Mouse (Mus musculus) c-Kit-negative CD71-positive TER-119-positive erythroid progenitor cells, embryonic 14.5 days (primary cell): Measurements from ENCODE around the gene Mrtfa.

Experiments
- DNase-seq: peaks from one replicate; pipeline ENCODE4 v3.0.0-alpha.2; 2013; ENCODE audit warnings: low read depth, low spot score

The Mrtfa gene

DNA sequence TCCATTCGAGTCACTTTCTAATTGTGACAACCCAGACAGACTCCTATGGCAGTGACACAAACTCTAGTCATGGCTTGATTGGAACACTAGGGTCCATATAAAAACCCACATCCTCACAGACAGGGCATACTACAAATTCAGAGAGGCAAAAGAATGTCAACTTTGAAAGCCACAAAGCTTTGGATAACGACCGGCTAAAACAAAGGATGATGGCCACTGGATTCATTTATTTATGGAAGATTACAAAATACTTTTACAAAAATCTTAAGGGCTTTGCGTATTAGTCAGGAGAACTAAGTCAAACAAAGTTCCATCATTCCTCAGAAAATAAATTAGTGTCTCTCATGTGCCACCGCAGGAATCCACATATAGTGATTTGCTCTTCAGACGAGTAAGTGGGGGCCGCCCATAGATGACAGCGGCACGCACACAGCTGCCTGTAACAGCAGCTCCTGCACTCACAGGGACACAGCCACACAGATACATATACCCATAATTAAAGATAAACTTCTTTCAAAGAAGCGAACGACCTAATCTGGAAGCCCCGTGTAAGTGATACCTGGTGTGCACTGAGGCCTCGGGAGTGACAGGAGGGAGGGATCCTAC, 88.2 kb downstream of the Mrtfa start:
- no peak for DNase-seq

DNA sequence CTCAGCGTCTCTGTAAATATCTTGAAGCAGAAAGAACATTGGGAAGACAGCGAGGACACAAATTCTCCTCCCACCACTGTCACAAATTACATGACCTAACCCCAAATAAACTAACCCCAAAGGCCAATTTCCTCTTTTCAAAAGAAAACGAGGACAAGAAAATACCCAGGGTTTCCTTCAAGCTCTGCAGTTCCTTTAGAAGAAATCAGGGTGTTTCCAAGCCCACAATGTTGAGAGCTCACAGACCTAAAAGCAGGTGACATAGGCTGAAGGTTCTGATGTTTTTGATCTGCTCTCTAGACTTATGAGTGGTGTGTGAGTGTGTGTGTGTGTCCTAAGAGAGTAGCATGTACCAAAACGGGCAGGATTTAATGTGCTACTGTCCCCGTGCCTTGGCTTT, 89.2 kb downstream of the Mrtfa start:
- DNase-seq = no peak

DNA sequence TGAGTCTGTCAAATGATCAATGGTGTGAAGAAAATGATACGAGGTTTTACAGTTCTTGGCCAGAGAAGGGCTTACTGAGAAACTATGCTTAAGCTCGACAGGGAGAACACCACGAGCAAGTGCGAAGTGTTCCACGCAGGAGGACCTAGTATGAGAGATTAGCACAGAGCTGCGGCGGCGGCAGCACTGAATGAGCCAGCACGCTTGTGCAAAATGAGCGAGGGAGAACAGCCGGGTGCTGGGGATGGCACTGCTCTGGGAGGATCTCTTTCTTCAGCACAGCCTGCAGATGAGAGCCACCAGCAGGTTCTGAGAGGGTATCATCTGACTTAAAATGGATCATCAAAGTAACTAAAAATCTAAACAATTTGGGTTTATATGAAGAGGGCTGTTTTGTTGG, 91.3 kb downstream of the Mrtfa start:
- no peak for DNase-seq

DNA sequence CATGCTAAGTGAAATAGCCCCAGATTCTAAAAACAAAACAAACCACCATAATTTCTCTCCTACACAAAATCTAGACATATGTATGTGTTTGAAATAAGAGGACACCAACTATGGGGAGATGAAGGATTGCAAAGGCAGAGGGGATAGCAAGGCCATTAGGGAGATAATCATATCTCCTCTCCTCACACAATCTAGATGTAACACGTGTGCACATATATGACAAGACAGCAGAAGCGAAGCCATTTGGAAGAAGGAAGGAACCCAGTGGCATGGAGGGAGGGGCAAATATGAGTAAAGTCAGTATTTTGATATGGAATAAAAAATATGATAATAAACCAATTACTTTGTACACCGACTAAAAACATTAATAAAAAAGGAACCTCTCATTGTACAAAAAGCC, 91.9 kb downstream of the Mrtfa start:
- no peak for DNase-seq

DNA sequence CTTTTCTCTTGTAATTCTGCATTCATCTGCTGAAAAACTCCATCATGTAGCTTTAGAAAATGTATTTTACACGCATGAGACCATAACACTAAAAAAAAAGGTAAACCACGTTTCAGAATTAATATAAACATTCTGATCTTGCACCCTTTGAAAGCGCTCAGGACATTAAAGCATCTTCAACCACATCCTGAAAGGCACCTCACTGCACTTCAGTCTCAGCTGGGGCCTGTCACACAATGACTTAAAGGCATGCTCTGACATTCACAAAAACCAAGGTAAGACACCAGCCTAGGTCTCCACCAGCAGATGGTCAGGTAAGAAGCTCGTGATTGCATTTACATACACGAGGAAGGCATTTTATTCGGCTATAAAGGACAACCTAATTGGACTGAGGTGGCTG, 92.7 kb downstream of the Mrtfa start:
- DNase-seq = no peak

DNA sequence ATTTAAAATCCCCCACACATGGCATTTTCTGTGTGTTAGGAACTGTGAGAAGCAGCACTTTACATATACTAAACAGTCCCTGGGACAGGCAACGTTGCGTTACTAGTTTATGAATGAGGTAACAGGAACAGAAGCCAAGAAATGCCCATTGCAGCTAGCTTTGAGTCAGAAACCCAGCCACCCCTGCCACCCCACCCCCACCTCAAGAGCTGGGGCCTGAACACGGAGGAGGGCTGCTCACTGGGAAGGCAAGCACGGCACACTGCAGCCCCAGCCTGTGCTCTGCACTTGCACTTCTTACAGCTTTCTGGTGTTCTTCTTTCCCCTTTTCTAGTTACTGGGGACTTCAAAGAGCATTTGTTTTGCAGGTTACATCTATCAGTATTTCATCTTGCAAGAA, 93.1 kb downstream of the Mrtfa start:
- no peak for DNase-seq

DNA sequence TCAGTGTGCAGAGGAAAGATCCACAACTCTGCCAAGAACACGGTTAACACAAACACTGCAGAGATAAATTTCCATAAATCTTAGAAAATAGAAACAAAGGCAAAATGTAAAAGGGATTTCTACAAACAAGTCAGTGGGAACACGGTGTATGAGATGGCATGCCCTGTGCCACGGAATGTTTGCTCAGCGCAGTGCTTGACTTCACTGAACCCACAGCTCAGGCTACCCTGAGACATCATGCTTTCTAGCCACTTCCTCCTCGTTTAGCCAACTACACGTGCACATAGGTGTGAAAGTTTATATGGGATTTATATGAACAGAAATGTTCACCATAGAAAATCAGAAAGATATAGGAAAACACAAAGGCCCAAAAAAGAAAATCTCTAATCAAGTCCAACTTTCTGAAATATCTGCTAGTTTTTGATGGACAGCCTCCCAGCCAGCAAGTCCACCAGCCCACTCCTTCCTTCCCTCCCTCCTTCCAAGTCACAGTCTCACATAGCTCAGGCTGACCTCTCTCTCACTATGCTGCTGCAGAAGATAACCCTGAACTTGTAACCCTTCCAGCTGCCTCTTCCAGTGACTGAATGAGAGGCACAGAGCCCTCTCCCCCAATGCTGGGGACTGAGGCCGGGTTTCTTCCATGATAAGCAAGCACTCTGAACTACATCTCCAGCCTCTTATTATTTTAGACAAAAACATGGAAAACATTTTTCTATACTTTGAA, 94.1 kb downstream of the Mrtfa start:
- no peak for DNase-seq

DNA sequence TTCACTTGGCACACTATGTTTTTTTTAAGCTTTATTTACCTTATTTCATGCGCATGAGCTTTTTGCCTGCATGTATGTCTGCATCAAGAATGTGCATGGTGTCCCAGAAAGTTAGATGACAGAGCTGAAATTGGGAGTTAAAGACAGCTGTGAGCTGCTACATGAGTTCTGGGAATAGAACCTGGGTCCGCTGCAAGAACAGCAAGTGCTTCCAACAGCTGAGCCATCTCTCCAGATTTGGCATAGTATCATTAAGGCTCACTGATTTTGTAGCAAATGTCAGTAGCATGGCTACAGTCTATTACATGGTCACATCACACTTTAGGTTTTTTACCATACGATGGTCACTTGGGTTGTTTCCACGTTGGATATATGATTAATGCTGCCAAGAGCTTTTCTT, 97.5 kb downstream of the Mrtfa start:
- no peak for DNase-seq

DNA sequence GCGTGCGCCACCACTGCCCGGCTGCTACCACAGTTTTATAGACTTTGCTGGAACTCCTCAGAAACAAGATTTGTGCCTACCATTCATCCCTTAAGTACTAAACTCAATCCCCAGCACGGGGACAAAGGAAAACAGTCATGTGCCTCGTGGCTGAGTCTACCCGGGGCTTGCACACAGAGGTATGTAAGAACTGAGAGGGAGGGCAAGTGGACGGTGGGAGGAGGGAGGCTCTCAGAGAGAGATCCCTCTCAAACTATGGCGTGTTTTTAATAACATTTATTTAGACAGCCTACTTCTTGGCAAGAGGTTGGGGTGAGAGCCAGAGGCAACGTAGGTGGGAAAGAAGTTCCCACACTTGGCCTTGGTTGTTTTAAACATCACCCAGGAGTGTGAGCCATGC, 98.8 kb downstream of the Mrtfa start:
- no peak for DNase-seq

DNA sequence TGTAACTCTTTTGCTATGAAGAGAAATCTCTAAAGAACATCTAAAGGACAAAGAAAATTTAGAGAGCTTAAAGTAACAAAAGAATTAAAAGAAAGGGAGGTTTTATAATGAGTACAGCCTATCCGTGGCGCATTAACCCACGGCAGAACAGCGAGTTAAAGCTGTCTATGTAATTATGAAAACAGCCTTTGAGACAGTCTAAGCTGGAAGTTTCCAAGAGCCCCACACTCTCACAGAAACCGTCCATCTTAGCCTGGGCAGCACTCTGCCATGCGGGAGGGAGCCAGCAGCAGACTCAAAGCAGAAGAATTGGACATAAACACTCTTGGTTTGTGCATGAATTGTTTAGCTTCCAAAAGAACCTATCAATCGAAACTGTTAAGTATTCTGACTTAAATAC, 103.0 kb downstream of the Mrtfa start:
- no peak for DNase-seq

DNA sequence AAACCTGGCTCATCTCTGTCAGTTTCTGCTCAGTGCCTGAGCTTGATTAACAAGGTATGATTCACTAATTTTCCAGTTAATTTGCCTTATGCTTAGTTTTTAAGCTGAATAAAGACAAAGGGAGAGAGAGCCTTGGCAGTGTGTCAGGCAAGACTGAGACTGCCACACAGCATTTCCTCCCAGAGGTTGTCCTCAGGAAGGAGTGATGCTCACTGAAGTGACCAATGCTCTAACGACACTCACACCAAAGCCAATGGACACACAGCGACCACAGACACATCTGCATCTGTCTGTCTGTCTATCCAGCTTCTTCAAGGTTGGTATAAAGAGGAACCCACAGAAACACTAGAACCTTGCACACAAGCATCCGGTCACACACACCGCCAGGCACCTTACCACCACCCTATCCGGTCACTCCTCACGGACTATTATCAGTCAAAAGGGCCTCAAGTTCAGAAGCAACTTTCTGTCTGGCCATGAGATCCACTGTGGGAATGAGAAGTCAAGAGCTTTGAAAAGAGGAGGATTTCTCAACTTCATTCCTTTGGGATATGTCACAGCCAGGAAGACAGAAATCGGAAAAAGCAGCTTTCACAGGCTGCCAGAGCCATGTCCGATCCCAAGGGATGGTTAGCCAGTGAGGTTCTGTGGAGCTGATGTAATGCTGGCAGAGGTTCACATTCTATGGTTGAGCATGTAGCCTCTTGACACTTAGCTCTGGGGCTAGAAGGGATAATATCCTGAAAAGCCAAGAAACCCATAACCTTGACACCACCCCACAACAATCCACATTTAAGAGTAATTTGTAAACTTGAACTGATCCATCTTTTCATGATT, 103.7 kb downstream of the Mrtfa start:
- no peak for DNase-seq

DNA sequence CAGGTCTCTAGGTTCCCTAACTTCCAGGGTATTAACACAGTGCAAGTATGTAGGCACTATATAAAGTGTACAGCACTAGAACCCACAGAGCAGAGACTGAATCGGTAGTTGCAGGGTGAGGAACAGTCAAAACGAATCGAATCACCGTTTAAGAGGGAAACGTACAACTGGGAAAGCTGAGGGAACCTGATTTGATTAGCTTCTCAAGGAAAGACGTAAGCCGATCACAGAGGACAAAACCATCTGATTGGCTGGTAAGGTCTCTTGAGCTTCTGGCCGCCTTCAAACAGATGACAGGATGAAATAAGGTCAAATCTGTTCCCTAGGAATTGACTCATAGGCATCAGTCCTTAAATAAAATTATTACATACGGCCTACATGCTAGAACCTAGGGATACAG, 106.7 kb downstream of the Mrtfa start:
- no peak for DNase-seq

DNA sequence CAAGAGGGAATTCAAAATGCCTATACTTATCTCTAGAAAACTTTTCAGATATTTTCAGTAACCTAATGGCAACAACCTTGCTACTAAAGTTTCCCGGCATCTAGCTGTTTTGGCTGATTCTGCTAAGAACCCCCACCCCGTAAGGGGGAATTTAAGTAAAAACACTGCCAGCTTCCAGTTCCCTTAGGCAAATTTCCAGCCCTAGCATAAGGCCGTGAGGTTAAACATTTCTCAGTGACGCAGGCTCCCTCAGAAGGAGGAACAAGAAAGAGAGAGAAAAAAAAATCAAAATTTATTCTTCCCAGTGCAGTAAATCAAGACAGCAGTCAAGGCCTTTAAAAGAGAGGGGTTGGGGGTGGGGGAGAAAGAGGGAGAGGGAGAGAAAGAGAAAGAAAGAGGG, 107.3 kb downstream of the Mrtfa start:
- no peak for DNase-seq

DNA sequence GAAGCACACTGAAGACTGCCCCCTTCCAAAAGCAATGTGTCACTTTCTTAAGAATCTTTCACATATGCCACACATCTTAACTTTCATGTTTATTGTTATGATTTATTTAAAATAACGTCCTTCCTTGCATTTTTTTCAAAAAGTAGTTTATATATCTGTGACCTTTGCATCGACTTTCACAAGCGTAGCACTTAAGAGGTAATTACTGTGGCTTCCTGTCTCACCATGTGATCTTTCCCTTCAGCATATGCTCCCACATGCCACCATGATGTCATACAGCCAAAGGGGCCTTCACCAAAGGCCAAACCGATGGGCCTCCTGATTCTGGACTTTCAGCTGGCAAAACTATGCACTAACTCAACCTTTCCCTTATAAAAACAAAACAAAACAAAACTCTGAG, 109.3 kb downstream of the Mrtfa start:
- DNase-seq = no peak

DNA sequence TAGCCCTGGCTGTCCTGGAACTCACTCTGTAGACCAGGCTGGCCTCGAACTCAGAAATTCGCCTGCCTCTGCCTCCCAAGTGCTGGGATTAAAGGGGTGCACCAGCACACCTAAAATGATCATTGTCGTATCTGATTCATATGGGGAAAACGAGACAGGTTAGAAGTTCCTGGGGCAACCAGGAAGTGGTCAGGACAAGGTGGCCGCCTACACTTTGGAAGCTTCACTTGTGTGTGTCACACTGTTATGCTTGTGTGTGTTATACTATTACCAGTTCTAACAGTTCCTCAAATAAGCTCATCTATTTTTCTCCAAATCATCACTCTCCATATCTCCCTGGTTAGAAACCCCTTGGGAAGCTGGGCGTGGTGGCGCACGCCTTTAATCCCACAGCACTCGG, 110.2 kb downstream of the Mrtfa start:
- DNase-seq = no peak

DNA sequence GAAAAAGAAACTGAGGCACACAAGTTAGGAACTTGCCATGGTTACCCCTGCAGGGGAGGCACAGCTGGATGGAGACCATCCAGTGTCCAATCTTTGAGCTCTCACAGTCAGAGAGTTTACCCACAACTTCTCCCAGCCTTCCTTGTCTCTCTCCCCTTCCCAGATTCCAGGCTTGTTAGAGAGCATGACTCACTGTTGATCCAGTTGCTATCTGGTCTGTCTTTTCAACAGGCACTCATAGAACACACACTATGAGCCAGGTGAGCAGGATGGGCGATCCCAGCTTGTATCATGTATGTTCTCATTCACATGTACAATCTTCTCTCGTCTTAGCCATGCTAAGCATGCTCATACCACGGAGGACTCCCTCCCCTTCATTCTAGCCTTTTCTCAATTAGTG, 111.3 kb downstream of the Mrtfa start:
- DNase-seq = no peak

DNA sequence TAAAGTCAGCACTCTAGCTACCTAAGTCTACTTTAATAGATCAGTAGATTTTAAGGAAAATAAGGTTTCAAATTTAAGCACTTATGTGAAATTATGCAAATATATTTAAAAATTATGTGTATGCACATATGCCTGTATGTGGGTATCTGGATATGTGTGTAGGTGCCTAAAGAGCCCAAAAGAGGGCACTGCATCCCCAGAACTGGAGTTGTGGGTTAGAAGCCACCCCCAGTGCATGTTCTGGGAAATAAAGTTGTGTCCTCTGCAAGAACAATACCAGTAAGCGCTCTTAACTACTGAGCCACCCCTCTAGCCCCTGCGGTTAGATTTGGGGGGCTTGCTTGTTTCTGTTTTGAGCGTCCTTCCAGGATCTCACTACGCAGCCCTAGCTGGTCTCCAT, 113.0 kb downstream of the Mrtfa start:
- DNase-seq = no peak

DNA sequence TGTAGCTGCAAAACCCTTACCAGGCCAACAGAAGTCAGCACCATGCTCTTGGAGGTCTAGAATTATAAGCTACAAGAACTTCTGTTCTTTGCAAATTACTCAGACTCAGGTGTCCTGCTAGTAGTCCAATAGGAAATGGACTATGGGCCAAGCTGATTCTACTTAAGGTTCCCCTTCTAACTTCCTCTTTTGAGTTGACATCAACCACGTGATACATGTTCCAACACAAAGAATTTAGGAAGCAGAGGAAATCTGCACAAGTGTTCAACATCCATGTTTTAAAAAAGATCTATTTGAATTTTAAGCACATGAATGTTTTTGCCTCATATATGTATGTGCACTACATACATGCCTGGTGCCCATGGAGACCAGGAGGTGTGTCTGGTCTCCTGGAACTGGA, 116.0 kb downstream of the Mrtfa start:
- DNase-seq = no peak

DNA sequence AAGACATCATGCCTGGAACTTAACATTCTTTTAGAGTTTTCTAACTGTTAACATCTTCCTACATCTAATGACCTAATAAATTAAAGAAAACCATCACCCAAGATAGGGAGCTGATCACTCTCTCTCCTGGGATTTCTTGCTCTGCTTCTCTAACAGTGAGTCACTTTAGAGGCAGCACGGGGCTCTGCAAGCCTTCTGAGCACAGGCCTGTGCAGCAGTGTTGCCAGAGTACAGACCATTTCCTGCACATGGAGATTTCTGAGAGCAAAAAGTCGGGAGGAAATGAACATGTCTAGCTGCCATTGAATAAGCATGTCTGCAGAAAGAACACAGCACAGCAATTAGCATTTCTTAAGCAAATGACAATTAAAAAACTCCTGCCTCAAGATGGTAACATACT, 116.8 kb downstream of the Mrtfa start:
- DNase-seq = no peak

DNA sequence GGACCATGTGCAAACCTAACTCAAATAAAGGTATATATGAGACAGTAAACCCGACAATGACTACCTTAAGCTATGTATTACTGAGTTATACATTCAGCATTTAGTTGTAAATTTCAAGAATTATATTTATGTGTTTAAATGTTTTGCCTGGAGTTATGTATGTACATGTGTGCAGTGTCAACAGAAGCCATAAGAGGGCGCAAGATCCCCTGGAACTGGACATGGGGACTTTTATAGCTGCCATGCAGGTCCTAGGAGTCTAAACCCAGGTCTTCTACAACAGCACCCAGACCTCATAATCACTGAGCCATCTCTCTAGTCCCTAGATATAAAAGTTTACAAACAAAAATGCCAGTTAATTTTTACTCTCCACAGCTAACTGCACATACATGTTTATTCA, 117.8 kb downstream of the Mrtfa start:
- no peak for DNase-seq

DNA sequence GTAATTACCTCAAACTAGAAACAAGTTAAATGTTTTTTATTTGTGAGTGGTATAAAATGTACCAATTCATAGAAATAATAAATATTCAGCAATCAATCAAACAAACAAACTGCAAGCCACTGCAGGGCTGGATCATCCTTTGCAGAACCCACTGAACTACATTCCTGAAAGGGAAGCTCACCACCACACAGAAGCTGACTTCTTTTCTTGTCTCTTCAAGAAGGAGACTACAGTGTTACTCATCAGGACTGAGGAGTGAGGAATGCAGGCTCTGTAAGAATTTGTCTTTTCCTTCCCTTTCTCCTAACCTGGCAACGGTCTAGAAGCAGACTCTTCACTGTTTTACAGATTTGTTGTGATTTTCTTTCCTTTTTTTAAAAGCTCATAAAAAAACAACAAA, 120.1 kb downstream of the Mrtfa start:
- DNase-seq = no peak

DNA sequence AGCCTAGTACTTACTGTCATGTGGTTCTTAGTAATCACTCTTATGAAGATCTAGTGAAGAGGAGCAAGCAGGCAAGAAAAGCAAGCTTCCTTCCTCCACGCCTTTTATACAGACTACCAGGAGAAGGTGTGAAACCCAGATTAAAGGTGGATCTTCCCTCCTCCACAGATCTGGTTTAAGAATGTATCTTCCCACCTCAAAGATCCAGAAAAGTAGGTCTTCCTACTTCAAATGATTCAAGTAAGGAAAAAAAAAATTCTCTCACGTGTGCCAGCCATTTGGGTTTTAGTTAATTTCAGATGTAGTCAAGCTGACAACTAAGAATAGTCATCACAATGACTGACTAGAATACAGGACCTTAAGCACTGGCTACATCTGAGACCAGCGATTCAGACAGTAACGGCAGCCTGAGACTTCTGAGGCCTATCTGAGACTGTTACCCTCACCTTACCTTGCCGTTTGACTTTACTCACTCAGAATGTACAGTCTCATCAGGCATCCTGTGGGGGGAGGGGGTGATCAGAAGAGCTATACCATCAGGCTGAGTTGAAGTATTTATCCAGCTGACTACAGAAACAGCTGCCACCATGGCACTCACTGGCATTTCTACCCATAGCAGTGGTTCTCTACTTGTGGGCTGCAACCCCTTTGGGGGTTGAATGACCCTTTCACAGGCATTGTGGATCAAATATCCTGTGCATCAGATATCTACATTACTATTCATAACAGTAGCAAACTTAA, 121.7 kb downstream of the Mrtfa start:
- no peak for DNase-seq
